In the genomic region with DNA sequence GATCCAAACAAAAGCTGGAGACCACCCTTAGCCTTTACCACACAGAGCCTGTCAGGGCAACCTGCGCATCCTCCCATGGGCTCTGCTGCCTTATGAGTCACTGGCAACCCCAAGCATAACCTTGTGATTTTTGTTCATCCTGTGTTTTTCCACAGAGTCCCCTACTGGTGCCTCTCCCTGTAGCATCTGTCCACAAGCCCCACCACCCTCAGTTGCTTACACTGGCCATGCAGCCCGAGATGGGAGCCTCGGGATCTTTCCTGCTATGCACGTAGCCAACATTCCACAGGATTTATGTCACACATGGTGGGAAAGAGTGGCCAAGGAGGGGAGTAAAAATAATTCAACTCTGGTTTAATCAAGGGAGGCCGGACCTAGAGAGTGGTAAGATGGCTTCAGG, we compare ENCODE assay signal across 10 mouse cellular contexts.
DNase-seq lines count a peak whose midpoint lies in the region; ATAC-seq and TF ChIP-seq lines count a peak whose summit lies in the region.
"Had no signal": no experiment of that assay in that cellular context is flagged by ENCODE, and none has a peak within 500 bp of the region (broad histone marks: within the 10 kb centered on the region; RNA-seq: fewer than 3 reads in every experiment).

No protein-coding gene starts in this region.

- WGBS in lung, embryonic 15.5 days = 35% methylated on average over 5 of the region's 5 CpGs
- WGBS in heart, embryonic 14.5 days = 24% methylated on average over 5 of the region's 5 CpGs
- 37% methylated on average over 5 of the region's 5 CpGs for WGBS in stomach, embryonic 14.5 days
- WGBS in midbrain, embryonic 11.5 days = 80% methylated on average over 5 of the region's 5 CpGs

- no peak; the same call in 1 of the 2 replicates for TF ChIP-seq POLR2A in embryonic fibroblast, embryonic 13.5 days (IDR thresholded peaks at IDR 0.05; ENCODE audit: low read depth, low read length)

- no peaks in the 10 kb centered on the region for H3K9me3 ChIP-seq in lung, embryonic 15.5 days
- H3K9me3 ChIP-seq in heart, embryonic 14.5 days (ENCODE audit: control insufficient read depth, low read length) = no peaks in the 10 kb centered on the region
- H3K9me3 ChIP-seq in stomach, embryonic 14.5 days (ENCODE audit: control insufficient read depth, low read depth, low read length) = no peaks in the 10 kb centered on the region
- no peaks in the 10 kb centered on the region for H3K9me3 ChIP-seq in midbrain, embryonic 11.5 days (ENCODE audit: control insufficient read depth, low read length)
- H3K9me3 ChIP-seq: midbrain, embryonic 12.5 days had no signal

- peak; percentile 55; the same call in 1 of the 2 replicates for ATAC-seq in lung, embryonic 15.5 days (ENCODE audit: borderline replicate concordance, extremely low read depth, low FRiP score, low TSS enrichment)
- ATAC-seq in heart, embryonic 14.5 days (ENCODE audit: insufficient number of reproducible peaks, insufficient read depth, low FRiP score, low read depth) = peak; percentile 51
- no peak for ATAC-seq in stomach, embryonic 14.5 days (ENCODE audit: insufficient number of reproducible peaks, insufficient read depth, low FRiP score, low read depth)
- ATAC-seq in midbrain, embryonic 11.5 days (ENCODE audit: low FRiP score) = no peak

- no peaks in the 10 kb centered on the region for H3K36me3 ChIP-seq in lung, embryonic 15.5 days
- H3K36me3 ChIP-seq in heart, embryonic 14.5 days (ENCODE audit: control insufficient read depth, insufficient read depth, low read length) = no peaks in the 10 kb centered on the region
- no peaks in the 10 kb centered on the region for H3K36me3 ChIP-seq in stomach, embryonic 14.5 days (ENCODE audit: control insufficient read depth, insufficient read depth, low read length)
- H3K36me3 ChIP-seq in midbrain, embryonic 11.5 days (ENCODE audit: control insufficient read depth, insufficient read depth, low read length) = no peaks in the 10 kb centered on the region
- H3K36me3 ChIP-seq: midbrain, embryonic 12.5 days had no signal

- H3K4me2 ChIP-seq in lung, embryonic 15.5 days = no peak overlapping the region
- no peak overlapping the region for H3K4me2 ChIP-seq in heart, embryonic 14.5 days (ENCODE audit: low read length)
- no peak overlapping the region for H3K4me2 ChIP-seq in stomach, embryonic 14.5 days (replicated peaks; ENCODE audit: low read depth, low read length)
- no peak overlapping the region for H3K4me2 ChIP-seq in midbrain, embryonic 11.5 days
- H3K4me2 ChIP-seq: midbrain, embryonic 12.5 days had no signal

- peak overlapping the region; percentile 68 for H3K27ac ChIP-seq in lung, embryonic 15.5 days
- H3K27ac ChIP-seq in embryonic fibroblast, embryonic 13.5 days (ENCODE audit: insufficient read depth, low read length) = peak overlapping the region; percentile 98
- peak overlapping the region; percentile 83 to 90 for H3K27ac ChIP-seq in heart, embryonic 14.5 days (replicated peaks in 1 of 2; ENCODE audit: control insufficient read depth in 1 of 2, insufficient read depth in 1 of 2, low read depth in 2 of 2, low read length in 2 of 2)
- H3K27ac ChIP-seq in stomach, embryonic 14.5 days (ENCODE audit: low read length) = peak overlapping the region; percentile 79
- H3K27ac ChIP-seq in midbrain, embryonic 11.5 days (ENCODE audit: low read depth, low read length) = no peak overlapping the region
- H3K27ac ChIP-seq: midbrain, embryonic 12.5 days had no signal

- TF ChIP-seq CTCF in embryonic fibroblast, embryonic 13.5 days (IDR thresholded peaks at IDR 0.05; ENCODE audit: borderline replicate concordance, insufficient read depth, low read length) = no peak

- H3K27me3 ChIP-seq in lung, embryonic 15.5 days = no peaks in the 10 kb centered on the region
- H3K27me3 ChIP-seq in heart, embryonic 14.5 days (ENCODE audit: control insufficient read depth, insufficient read depth, low read length) = no peaks in the 10 kb centered on the region
- no peaks in the 10 kb centered on the region for H3K27me3 ChIP-seq in stomach, embryonic 14.5 days (ENCODE audit: control insufficient read depth, insufficient read depth, low read length)
- H3K27me3 ChIP-seq in midbrain, embryonic 11.5 days (ENCODE audit: control insufficient read depth, insufficient read depth, low read length) = no peaks in the 10 kb centered on the region
- H3K27me3 ChIP-seq: midbrain, embryonic 12.5 days had no signal

- H3K4me3 ChIP-seq in lung, embryonic 15.5 days = no peak overlapping the region
- H3K4me3 ChIP-seq in embryonic fibroblast, embryonic 13.5 days (ENCODE audit: insufficient read depth, low read length) = no peak overlapping the region
- no peak overlapping the region for H3K4me3 ChIP-seq in heart, embryonic 14.5 days (ENCODE audit: control insufficient read depth in 1 of 2, insufficient read depth in 1 of 2, low read depth in 1 of 2, low read length in 2 of 2)
- H3K4me3 ChIP-seq in stomach, embryonic 14.5 days (ENCODE audit: low read depth, low read length) = no peak overlapping the region
- H3K4me3 ChIP-seq in midbrain, embryonic 11.5 days (ENCODE audit: low read depth, low read length) = no peak overlapping the region
- H3K4me3 ChIP-seq: midbrain, embryonic 12.5 days had no signal

- no peak overlapping the region for H3K9ac ChIP-seq in lung, embryonic 15.5 days
- no peak overlapping the region for H3K9ac ChIP-seq in heart, embryonic 14.5 days (ENCODE audit: low read length)
- H3K9ac ChIP-seq in stomach, embryonic 14.5 days (replicated peaks; ENCODE audit: low read depth, low read length) = no peak overlapping the region
- H3K9ac ChIP-seq in midbrain, embryonic 11.5 days (ENCODE audit: low read length) = no peak overlapping the region
- H3K9ac ChIP-seq: midbrain, embryonic 12.5 days had no signal

- no peak for DNase-seq in lung, postnatal 25 days (ENCODE audit: low spot score)
- no peak for DNase-seq in right cerebral cortex, postnatal 14 days
- no peak for DNase-seq in midbrain, embryonic 11.5 days (ENCODE audit: low spot score, missing footprints)
- DNase-seq in ovary, postnatal 36 days (ENCODE audit: low spot score) = no peak
- DNase-seq: thymus, postnatal 14 days had no signal

- peaks cover 30% of the 10 kb centered on the region for H3K4me1 ChIP-seq in lung, embryonic 15.5 days
- peaks cover 10% of the 10 kb centered on the region for H3K4me1 ChIP-seq in embryonic fibroblast, embryonic 13.5 days (ENCODE audit: control insufficient read depth, insufficient read depth, low read length)
- peaks cover 17 to 21% of the 10 kb centered on the region in 2 experiments for H3K4me1 ChIP-seq in heart, embryonic 14.5 days (ENCODE audit: control insufficient read depth in 2 of 2, insufficient read depth in 2 of 2, low read length in 2 of 2)
- peaks cover 14% of the 10 kb centered on the region for H3K4me1 ChIP-seq in stomach, embryonic 14.5 days (ENCODE audit: control insufficient read depth, insufficient read depth, low read length)
- H3K4me1 ChIP-seq in midbrain, embryonic 11.5 days (ENCODE audit: control insufficient read depth, insufficient read depth, low read length) = peaks cover 7% of the 10 kb centered on the region

Comparison
In these comparisons a context has a peak if more than half of its experiments do, and no peak if none do; other contexts are left out.
1. ATAC-seq: peak in lung, embryonic 15.5 days (single experiment) and heart, embryonic 14.5 days (single experiment); none in stomach, embryonic 14.5 days (single experiment) and midbrain, embryonic 11.5 days (single experiment).